Mouse (Mus musculus) stomach, embryonic 15.5 days (tissue): ENCODE measurements around the gene Palld. TPM values are rescaled to one million over a fixed set of nuclear protein-coding genes. Genes with fewer than 3 reads are reported as not detected.

Experiments
- ATAC-seq: fragments of 200-750 bp; cut with Nextera tagmentation; 2 replicates; pipeline ENCODE4 v1.8.0; 2017; ENCODE audit warnings: low read depth, moderate number of reproducible peaks, moderate TSS enrichment; ENCODE audit not compliant: insufficient read depth, low FRiP score
- H3K27ac ChIP-seq: fragments of 300-500 bp; sonication (generic); 2 replicates; pipeline ENCODE4 v1.5.1; 2015; ENCODE audit warnings: mild to moderate bottlenecking, inconsistent platforms
- H3K27me3 ChIP-seq: fragments of 300-500 bp; sonication (generic); replicated peaks from 2 replicates; pipeline ENCODE4 v1.6.1; 2015; ENCODE audit warnings: inconsistent platforms
- H3K36me3 ChIP-seq: fragments of 300-500 bp; sonication (generic); 2 replicates; pipeline ENCODE4 v1.6.1; 2015; ENCODE audit warnings: inconsistent platforms
- H3K4me1 ChIP-seq: fragments of 300-500 bp; sonication (generic); 2 replicates; pipeline ENCODE4 v1.6.1; 2015; ENCODE audit warnings: inconsistent platforms
- H3K4me2 ChIP-seq: fragments of 300-500 bp; sonication (generic); 2 replicates; pipeline ENCODE4 v1.6.1; 2015; ENCODE audit warnings: mild to moderate bottlenecking, inconsistent platforms
- H3K4me3 ChIP-seq: fragments of 300-500 bp; sonication (generic); replicated peaks from 2 replicates; pipeline ENCODE4 v1.5.1; 2015; ENCODE audit warnings: inconsistent platforms
- H3K9ac ChIP-seq: fragments of 300-500 bp; sonication (generic); 2 replicates; pipeline ENCODE4 v1.6.1; 2015; ENCODE audit warnings: inconsistent platforms
- H3K9me3 ChIP-seq: fragments of 300-500 bp; sonication (generic); 2 replicates; pipeline ENCODE4 v1.6.1; 2016; ENCODE audit warnings: inconsistent platforms
- WGBS: fragments of 180-500 bp; shearing (Covaris S2); methylation state at CpG from one replicate; pipeline ENCODE4 v1.1.7; 2015; 5-methylcytosine and 5-hydroxymethylcytosine counted together
- polyA plus RNA-seq: library from polyadenylated mRNA; unstranded; fragments of >200 nt; fragmentation: Nextera tagmentation; extraction: Ambion mirVana; gene quantifications from 2 replicates; pipeline ENCODE4 v1.2.1, GENCODE M21; 2015

Palld gene
- polyA plus RNA-seq, 1 experiment from 2014 or later = 95.5 TPM

- Histone ChIP-seq H3K9me3 (no peaks in the 10 kb centered on the region), H3K9ac (no peak overlapping the region), H3K27me3 (no peaks in the 10 kb centered on the region), H3K4me2 (no peak overlapping the region), H3K36me3 (peaks cover 15% of the 10 kb centered on the region), H3K4me3 (no peak overlapping the region), H3K4me1 (peaks cover 15% of the 10 kb centered on the region; the same call in 1 of the 2 replicates), H3K27ac (peak overlapping the region; percentile 52; the same call in 1 of the 2 replicates)
- peak; percentile 47; the same call in 1 of the 2 replicates for ATAC-seq
- WGBS = 58% methylated on average over 8 of the region's 8 CpGs
These were observed 349.6 kb downstream of the Palld start for GRCm38 (mm10) chr8:61552755-61553402.

- Histone ChIP-seq H3K4me1 (peaks cover 11% of the 10 kb centered on the region; the same call in 1 of the 2 replicates), H3K36me3 (peaks cover 15% of the 10 kb centered on the region), H3K4me2 (no peak overlapping the region), H3K9me3 (no peaks in the 10 kb centered on the region), H3K9ac (no peak overlapping the region), H3K27ac (peak overlapping the region; percentile 52; the same call in 1 of the 2 replicates), H3K4me3 (no peak overlapping the region), H3K27me3 (no peaks in the 10 kb centered on the region)
- WGBS = 70% methylated on average over 6 of the region's 6 CpGs
- no peak for ATAC-seq
These were observed 350.3 kb downstream of the Palld start for GRCm38 (mm10) chr8:61552221-61552620.

- 0 out of 2 replicates have a peak, but pooled peaks cover 3% of the 10 kb centered on the region for H3K4me1 ChIP-seq
These were observed 352.3 kb downstream of the Palld start for GRCm38 (mm10) chr8:61550006-61550748.

GRCm38 (mm10) chr8:61549585-61549984 is 352.9 kb downstream of the Palld start:
- H3K9ac ChIP-seq = no peak overlapping the region
- H3K27ac ChIP-seq = no peak overlapping the region
- no peaks in the 10 kb centered on the region for H3K9me3 ChIP-seq
- WGBS = 84% methylated on average over 41 of the region's 41 CpGs
- no peaks in the 10 kb centered on the region for H3K27me3 ChIP-seq
- H3K4me2 ChIP-seq = no peak overlapping the region
- peaks cover 15% of the 10 kb centered on the region for H3K36me3 ChIP-seq
- 0 out of 2 replicates have a peak, but pooled peaks cover 3% of the 10 kb centered on the region for H3K4me1 ChIP-seq
- no peak for ATAC-seq
- H3K4me3 ChIP-seq = no peak overlapping the region

More at GRCm38 (mm10) chr8:61550006-61550748, 352.3 kb downstream of the Palld start:
- H3K9me3 ChIP-seq = no peaks in the 10 kb centered on the region
- peaks cover 15% of the 10 kb centered on the region for H3K36me3 ChIP-seq
- no peak overlapping the region for H3K4me2 ChIP-seq
- no peak overlapping the region for H3K9ac ChIP-seq
- ATAC-seq = no peak
- H3K27me3 ChIP-seq = no peaks in the 10 kb centered on the region
- WGBS = 60% methylated on average over 25 of the region's 27 CpGs
- no peak overlapping the region for H3K27ac ChIP-seq
- no peak overlapping the region for H3K4me3 ChIP-seq

- peaks cover 9% of the 10 kb centered on the region for H3K36me3 ChIP-seq
- no peak overlapping the region for H3K4me3 ChIP-seq
- H3K4me1 ChIP-seq = 0 out of 2 replicates have a peak, but pooled peaks cover 6% of the 10 kb centered on the region
- no peak overlapping the region for H3K27ac ChIP-seq
- H3K4me2 ChIP-seq = no peak overlapping the region
- H3K27me3 ChIP-seq = no peaks in the 10 kb centered on the region
- 41% methylated on average over 7 of the region's 7 CpGs for WGBS
- no peak for ATAC-seq
- H3K9me3 ChIP-seq = no peaks in the 10 kb centered on the region
- no peak overlapping the region for H3K9ac ChIP-seq
These were observed 362.5 kb downstream of the Palld start for GRCm38 (mm10) chr8:61539828-61540500.

- H3K9me3 ChIP-seq = no peaks in the 10 kb centered on the region
- 64% methylated on average over 5 of the region's 5 CpGs for WGBS
- 0 out of 2 replicates have a peak, but pooled peaks cover 3% of the 10 kb centered on the region for H3K4me1 ChIP-seq
- H3K4me2 ChIP-seq = no peak overlapping the region
- no peak overlapping the region for H3K9ac ChIP-seq
- peaks cover 14% of the 10 kb centered on the region for H3K36me3 ChIP-seq
- no peak overlapping the region for H3K27ac ChIP-seq
- no peak for ATAC-seq
- no peak overlapping the region for H3K4me3 ChIP-seq
- no peaks in the 10 kb centered on the region for H3K27me3 ChIP-seq
These were observed 365.0 kb downstream of the Palld start for GRCm38 (mm10) chr8:61537471-61537870.

- H3K36me3 ChIP-seq = peaks cover 24% of the 10 kb centered on the region
- no peak for ATAC-seq
These were observed 367.0 kb downstream of the Palld start for GRCm38 (mm10) chr8:61535472-61535871.

GRCm38 (mm10) chr8:61533356-61533926 is 369.0 kb downstream of the Palld start:
- Histone ChIP-seq H3K27ac (no peak overlapping the region), H3K4me1 (0 out of 2 replicates have a peak, but pooled peaks cover 3% of the 10 kb centered on the region), H3K4me2 (no peak overlapping the region), H3K27me3 (no peaks in the 10 kb centered on the region), H3K9me3 (no peaks in the 10 kb centered on the region), H3K4me3 (no peak overlapping the region), H3K36me3 (peaks cover 20% of the 10 kb centered on the region), H3K9ac (no peak overlapping the region)
- WGBS = 52% methylated on average over 16 of the region's 16 CpGs
- no peak for ATAC-seq

More at GRCm38 (mm10) chr8:61535472-61535871, 367.0 kb downstream of the Palld start:
- Histone ChIP-seq H3K9me3 (no peaks in the 10 kb centered on the region), H3K4me3 (no peak overlapping the region), H3K4me1 (0 out of 2 replicates have a peak, but pooled peaks cover 3% of the 10 kb centered on the region), H3K27ac (no peak overlapping the region), H3K9ac (no peak overlapping the region), H3K27me3 (no peaks in the 10 kb centered on the region), H3K4me2 (no peak overlapping the region)
- WGBS = 76% methylated on average over 11 of the region's 11 CpGs

- no peak overlapping the region for H3K4me2 ChIP-seq
- 0 out of 2 replicates have a peak, but pooled peaks cover 3% of the 10 kb centered on the region for H3K4me1 ChIP-seq
- H3K27ac ChIP-seq = no peak overlapping the region
- H3K9ac ChIP-seq = no peak overlapping the region
- H3K27me3 ChIP-seq = no peaks in the 10 kb centered on the region
- no peak for ATAC-seq
- H3K4me3 ChIP-seq = no peak overlapping the region
- peaks cover 20% of the 10 kb centered on the region for H3K36me3 ChIP-seq
- 65% methylated on average over 5 of the region's 5 CpGs for WGBS
- H3K9me3 ChIP-seq = no peaks in the 10 kb centered on the region
These were observed 369.7 kb downstream of the Palld start for GRCm38 (mm10) chr8:61532831-61533230.

- ATAC-seq = no peak
- Histone ChIP-seq H3K9ac (no peak overlapping the region), H3K9me3 (no peaks in the 10 kb centered on the region), H3K36me3 (peaks cover 20% of the 10 kb centered on the region), H3K4me3 (no peak overlapping the region), H3K27me3 (no peaks in the 10 kb centered on the region), H3K27ac (no peak overlapping the region), H3K4me1 (no peaks in the 10 kb centered on the region), H3K4me2 (no peak overlapping the region)
- WGBS = 70% methylated on average over 22 of the region's 22 CpGs
These were observed 370.3 kb downstream of the Palld start for GRCm38 (mm10) chr8:61531944-61532795.

- Histone ChIP-seq H3K4me2 (no peak overlapping the region), H3K9ac (no peak overlapping the region), H3K4me1 (no peaks in the 10 kb centered on the region), H3K4me3 (no peak overlapping the region), H3K36me3 (peaks cover 18% of the 10 kb centered on the region; the same call in 1 of the 2 replicates), H3K9me3 (no peaks in the 10 kb centered on the region), H3K27ac (peak overlapping the region; percentile 31; the same call in 1 of the 2 replicates), H3K27me3 (no peaks in the 10 kb centered on the region)
- 62% methylated on average over 6 of the region's 6 CpGs for WGBS
- ATAC-seq = no peak
These were observed 373.8 kb downstream of the Palld start for GRCm38 (mm10) chr8:61528642-61529041.
